Mouse (Mus musculus): ENCODE results near the gene Tspo.

Gene Tspo

DNA sequence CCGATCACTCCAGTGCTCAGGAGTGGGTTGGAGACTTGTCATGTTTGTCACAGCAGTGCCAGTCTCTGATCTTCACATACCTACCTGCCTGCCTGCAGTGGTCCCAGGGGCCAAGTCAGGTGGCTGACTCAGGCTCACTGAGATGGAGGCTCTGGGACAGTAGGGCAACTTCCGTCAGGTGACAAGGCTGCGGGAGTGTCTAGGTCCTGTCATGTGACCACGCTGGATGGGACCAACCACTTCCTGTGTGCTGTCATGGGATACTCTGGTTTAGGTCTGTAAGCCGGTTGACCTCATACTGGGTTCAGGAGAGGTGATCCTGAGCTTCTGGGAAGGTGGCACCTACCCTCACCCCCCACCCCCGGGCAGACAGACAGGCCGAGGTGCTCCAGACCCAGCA, 17.4 kb upstream of the Tspo start:
- DNase-seq (ENCODE audit: low spot score in 2 of 2): no peak

DNA sequence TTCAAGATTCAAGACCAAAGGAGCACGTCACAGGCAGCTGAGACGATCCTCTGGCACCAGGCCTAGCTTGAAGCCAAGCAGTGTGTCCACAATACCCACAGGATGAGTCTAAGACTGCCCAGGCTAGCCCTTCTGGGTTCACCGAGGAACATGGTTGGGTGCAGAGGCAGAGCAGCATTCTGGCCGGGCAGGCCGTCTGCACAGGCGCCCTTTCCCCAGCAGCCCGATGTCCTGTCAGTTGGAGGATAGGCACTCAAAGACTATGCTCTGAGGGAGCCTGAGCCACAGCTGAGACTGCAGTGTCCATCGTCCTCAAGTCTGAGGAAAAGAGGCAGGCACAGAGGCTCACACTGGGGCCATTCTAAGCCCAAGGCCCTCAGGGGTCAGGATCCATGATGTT, 16.2 kb upstream of the Tspo start:
- DNase-seq (ENCODE audit: low spot score in 2 of 2): no peak

- no peak for DNase-seq (ENCODE audit: low spot score in 2 of 2)
These were observed 13.3 kb upstream of the Tspo start for GRCm38 (mm10) chr15:83550137-83550536.

- no peak for DNase-seq (ENCODE audit: low spot score in 2 of 2)
These were observed 9.6 kb upstream of the Tspo start for GRCm38 (mm10) chr15:83553831-83554230.

- peak; percentile 65 to 85 for DNase-seq (ENCODE audit: low spot score in 2 of 2)
These were observed 8.0 kb upstream of the Tspo start for GRCm38 (mm10) chr15:83555161-83555974.

- no peak for DNase-seq (ENCODE audit: low spot score in 2 of 2)
These were observed 2.4 kb upstream of the Tspo start for GRCm38 (mm10) chr15:83560941-83561477.

DNA sequence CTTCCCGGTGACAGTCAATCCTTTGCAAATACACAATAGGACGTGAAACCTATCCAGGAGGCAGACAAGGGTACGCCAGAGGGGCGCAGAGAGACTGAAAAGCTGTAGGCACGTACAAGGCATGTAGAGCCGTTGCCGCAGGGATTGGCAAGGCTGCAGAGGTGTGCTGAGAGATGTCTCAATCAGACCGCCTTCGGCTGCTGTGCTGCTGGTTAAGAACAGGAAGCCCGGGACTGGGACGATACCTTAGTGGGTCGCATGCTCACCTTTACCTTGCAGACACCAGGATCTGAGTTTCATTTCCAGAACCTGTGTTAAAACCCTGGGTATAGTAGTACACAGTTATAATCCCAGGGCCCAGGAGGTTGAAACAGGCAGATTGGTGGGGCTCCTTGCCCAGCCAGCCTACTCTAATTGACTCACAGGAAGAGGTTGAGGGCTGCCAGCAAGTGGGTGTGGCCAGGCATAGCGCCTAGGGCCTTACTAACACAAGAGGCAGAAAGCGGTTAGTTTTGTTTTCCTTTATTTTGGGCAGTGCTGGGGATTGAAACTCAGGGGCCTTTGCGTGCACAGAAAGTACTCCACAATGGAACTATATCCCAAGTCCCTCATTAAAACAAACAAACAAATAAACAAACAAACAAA, 644 bp upstream of the Tspo start:
- DNase-seq (ENCODE audit: low spot score in 2 of 2): no peak

- no peak for DNase-seq (ENCODE audit: low spot score in 2 of 2)
These were observed 662 bp downstream of the Tspo start for GRCm38 (mm10) chr15:83563857-83564651.

DNA sequence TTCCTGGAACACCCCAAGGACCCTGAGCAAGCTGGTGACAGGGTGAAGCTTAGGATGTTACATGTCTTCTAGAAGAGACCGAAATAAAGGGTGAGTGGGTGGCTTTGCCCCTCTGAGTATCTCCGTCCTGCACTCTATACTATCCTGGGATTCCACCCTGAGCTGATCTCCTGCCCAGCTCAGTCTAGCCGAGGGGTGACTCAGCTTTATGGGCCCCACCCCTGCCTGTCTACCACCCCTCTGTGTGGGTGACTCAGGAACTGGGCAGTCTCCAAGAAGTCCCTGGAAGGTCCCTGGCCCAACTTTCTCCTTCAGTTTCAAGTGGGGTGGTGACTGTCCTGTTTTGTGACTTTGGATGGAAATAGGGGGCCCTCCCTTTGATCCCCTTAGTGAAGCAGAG, 2.0 kb downstream of the Tspo start:
- DNase-seq (ENCODE audit: low spot score in 2 of 2): no peak

DNA sequence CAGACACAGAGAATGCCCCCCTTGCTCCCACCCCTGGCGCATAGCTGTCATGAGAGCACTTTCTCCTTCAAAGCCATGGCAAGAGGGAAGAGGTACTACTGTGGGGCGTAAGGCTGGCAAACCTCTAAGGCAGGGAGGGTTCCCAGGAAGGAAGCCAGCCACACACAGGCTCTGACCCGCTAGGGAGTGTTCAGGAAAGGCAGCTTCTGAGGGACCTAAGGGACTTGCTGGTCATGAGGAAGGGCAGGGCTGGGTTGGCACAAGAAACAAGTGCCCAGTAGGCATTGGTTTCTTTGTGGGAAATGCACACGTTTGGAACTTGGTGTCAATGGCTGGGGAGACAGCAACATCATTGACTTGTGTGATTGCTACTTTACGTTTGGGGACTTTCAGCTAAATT, 2.6 kb downstream of the Tspo start:
- DNase-seq (ENCODE audit: low spot score in 2 of 2): no peak

DNA sequence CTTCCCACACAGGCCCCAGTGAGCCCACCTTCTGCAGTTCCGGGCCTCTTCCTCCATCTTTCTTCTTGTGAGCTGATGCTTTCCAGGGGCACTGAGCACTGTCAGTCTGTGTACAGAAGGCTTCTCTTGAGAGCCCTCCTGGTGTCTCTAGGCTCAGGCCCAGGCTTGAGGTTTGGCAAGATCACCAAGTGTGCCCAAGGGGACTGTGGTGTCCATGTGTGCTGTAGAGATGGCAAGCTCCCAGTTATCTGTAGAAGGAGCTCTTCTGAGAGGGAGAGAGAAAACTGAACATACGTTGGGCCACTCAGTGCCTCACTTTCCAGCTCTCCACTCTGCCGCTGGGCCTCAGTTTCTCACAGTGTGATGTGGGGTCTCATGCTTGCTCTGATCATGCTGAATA, 4.3 kb downstream of the Tspo start:
- no peak for DNase-seq (ENCODE audit: low spot score in 2 of 2)

GRCm38 (mm10) chr15:83568544-83568943, 5.2 kb downstream of the Tspo start:
- DNase-seq (ENCODE audit: low spot score in 2 of 2): no peak

DNA sequence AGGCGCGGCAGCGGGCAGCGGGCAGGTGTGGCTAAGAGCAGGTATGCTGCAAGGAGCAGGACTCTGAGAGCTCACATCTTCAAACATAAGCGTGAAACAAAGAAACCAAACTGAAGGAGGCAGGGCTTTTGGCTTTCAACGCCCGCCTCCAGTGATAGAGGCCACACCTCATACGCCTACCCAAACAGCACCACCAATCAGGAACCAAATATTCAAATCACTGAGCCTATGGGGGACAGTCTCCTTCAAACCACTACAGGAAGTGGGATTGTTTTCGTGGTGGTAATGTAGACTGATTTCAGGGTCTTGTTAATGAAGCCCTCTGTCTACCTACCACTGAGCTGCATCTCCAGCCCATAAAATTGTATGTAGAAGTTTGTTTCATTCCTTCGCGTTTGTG, 6.3 kb downstream of the Tspo start:
- DNase-seq (ENCODE audit: low spot score in 2 of 2): no peak

DNA sequence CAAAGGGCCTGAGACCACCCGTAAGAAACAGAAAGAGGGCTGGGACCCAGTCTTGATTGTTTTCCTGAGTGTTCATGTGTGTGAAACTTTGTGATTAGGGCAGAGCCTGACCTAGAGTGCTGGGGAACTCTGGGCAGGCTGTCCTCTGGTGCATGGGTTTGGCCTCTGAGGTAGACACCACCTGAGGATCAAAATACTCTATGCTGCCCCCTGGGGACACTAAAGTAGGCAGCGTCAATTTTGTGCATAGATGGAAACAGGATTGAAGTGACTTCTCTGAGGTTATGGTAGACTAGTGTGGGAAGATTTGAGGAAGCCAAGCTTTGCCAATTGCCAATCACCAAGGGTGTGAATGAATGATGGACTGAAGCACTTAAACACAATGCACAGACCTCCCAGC, 7.2 kb downstream of the Tspo start:
- no peak for DNase-seq (ENCODE audit: low spot score in 2 of 2)

DNA sequence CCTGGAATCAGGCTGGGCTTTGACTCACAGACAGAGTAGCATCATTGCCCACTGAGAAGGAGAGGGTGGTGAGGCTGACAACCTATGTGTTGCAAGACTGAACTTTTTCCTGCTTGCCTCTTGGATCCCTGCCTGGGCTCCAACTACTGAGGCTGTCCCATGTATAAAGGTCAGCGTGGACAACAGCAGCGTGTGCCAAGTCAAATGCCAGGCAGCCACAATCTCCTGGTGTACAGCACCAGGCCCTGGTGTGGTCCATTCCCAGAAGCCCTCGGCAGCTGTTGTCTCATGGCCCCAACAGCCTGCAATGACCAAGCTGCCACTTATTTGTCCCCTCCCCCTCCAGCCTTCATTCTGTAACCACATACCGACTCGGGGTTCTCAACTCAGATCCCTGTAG, 8.2 kb downstream of the Tspo start:
- no peak for DNase-seq (ENCODE audit: low spot score in 2 of 2)

GRCm38 (mm10) chr15:83572132-83572531, 8.7 kb downstream of the Tspo start:
- DNase-seq (ENCODE audit: low spot score in 2 of 2): no peak

- no peak for DNase-seq (ENCODE audit: low spot score in 2 of 2)
These were observed 10.2 kb downstream of the Tspo start for GRCm38 (mm10) chr15:83573606-83574005.

DNA sequence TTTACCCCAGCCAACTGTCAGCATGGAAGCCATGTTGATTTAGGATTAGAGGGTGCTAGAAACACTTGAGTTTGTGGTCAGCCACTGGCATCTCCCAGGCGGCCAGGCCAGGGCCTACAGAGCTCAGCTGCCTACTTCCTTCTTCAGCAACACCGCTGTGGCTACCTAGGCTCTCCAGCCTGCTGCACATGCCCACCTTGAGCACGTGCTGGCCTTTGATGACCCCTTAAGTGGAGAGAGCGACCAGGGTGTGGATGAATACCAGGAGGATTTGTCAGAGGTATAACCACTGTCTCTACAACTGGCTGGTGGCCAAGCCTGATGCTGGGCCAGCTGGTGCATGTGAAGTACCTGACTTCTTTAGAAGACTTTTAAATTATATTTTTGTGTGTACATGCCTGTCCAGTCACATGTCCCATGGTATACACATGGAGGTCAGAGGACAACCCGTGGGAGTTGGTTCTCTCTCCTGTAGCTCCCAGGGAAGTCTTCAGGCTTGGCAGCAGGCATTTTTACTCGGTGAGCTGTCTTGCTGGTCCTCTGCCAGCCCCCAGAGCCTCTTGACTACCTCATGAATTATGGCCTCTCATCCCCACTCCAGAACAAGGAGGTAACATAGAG, 11.4 kb downstream of the Tspo start:
- DNase-seq (ENCODE audit: low spot score in 2 of 2): no peak

- DNase-seq (ENCODE audit: low spot score in 2 of 2): no peak
These were observed 12.2 kb downstream of the Tspo start for GRCm38 (mm10) chr15:83575543-83575942.

DNA sequence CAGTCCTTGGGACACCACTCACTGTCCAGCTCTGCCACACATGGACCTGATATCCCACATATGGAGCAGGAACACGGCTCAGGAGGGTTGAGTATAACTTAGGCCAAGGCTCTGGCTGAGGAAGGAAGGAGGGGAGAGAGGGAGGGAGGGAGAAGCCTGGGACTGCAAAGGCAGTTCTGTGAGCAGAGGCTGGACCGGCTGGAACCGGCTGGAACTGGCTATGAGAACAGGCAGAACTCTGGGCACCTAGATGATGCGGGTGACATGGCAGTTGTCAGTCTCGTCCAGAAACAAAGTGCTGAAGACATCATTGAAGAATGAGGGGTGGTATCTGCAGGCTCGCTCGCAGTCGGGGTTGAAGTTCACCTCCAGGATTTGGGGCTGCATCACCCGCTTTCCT, 13.3 kb downstream of the Tspo start:
- DNase-seq (ENCODE audit: low spot score in 2 of 2): no peak

DNA sequence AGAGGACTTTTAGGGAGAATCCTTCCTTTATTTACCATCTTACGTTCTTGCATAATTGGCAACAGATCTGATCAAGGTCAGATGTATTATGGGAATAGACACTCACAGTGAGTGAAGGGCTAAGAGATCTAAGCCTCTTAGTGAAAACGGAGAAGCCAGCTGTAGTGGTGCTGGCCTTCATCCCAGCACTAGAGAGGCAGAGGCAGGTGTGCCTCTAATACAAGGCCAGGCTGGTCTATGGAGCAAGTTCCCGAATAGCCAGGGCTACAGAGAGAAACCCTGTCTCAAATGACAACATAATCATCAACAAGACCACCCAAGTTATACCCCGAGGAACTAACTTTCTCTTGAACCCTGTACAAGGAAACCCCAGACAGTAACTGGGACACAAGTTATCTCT, 19.5 kb downstream of the Tspo start:
- no peak for DNase-seq (ENCODE audit: low spot score in 2 of 2)
